Comparison of ENCODE assay signal across 8 mouse cellular contexts in the genomic region with DNA sequence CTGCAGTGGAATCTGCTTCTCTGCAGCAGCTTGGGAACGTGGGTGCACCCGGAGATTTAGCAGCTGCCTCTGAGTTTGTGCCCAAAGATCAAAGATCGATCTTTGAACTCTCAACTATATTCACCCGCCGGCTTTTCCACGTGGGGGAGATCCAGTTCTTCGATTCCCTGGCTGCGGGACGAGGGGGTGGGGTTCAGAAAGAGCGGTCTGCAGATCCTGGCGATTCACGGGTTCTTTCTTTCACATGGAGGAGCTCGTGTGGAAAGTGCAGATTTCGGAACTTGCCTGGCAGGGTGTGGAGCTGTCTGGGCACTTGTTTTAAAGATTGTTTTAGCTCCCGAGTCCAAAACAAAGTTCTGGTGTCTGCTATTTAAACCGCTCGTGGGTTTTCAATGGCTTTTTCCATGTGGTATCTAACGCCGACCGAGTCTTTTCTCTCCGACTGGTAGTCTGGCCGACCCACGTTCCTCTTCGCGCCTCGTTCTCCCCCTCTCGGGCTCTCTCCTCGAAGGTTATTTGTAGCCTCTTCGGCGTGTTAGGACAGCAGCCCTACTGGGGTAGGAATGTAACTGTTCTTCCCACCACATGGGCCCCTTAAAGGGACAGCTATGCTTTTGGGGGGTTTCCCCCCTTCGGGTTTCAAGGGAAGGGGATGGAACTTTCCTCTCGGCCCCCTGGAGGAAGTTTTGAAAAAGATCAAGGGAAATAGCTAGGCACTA. TPM values are rescaled to one million over a fixed set of nuclear protein-coding genes. Genes with fewer than 3 reads are reported as not detected.
DNase-seq lines count a peak whose midpoint lies in the region; ATAC-seq and TF ChIP-seq lines count a peak whose summit lies in the region.

No protein-coding gene starts in this region.

- under 1% methylated on average over 32 of the region's 32 CpGs for WGBS in heart, embryonic 16.5 days
- under 1% methylated on average over 32 of the region's 32 CpGs for WGBS in small intestine, adult 2 months

- H3K27me3 ChIP-seq in testis, adult 2 months (ENCODE audit: control insufficient read depth, insufficient read depth, low read length): no peaks in the 10 kb centered on the region
- H3K27me3 ChIP-seq in heart, embryonic 16.5 days (ENCODE audit: control insufficient read depth, insufficient read depth, low read length): no peaks in the 10 kb centered on the region
- H3K27me3 ChIP-seq in small intestine, adult 2 months (ENCODE audit: control insufficient read depth, insufficient read depth, low read length): no peaks in the 10 kb centered on the region

- H3K9me3 ChIP-seq in heart, embryonic 16.5 days (replicated peaks; ENCODE audit: control insufficient read depth, low read length): peaks cover 4% of the 10 kb centered on the region; the same call in 1 of the 2 replicates

- peak overlapping the region; percentile 88 for H3K9ac ChIP-seq in heart, embryonic 16.5 days (ENCODE audit: low read length)

- no peaks in the 10 kb centered on the region for H3K36me3 ChIP-seq in testis, adult 2 months (ENCODE audit: control insufficient read depth, insufficient read depth, low read length)
- H3K36me3 ChIP-seq in heart, embryonic 16.5 days (ENCODE audit: control insufficient read depth, insufficient read depth): no peaks in the 10 kb centered on the region
- H3K36me3 ChIP-seq in small intestine, adult 2 months (ENCODE audit: control insufficient read depth, insufficient read depth, low read length): no peaks in the 10 kb centered on the region; the same call in 1 of the 2 replicates

- H3K27ac ChIP-seq in testis, adult 2 months (ENCODE audit: control insufficient read depth, insufficient read depth, low read depth, low read length): no peak overlapping the region
- peak overlapping the region; percentile 89 for H3K27ac ChIP-seq in heart, embryonic 16.5 days (ENCODE audit: low read length)
- H3K27ac ChIP-seq in small intestine, adult 2 months (ENCODE audit: insufficient read depth, low read depth, low read length): peak overlapping the region; percentile 74

- no peak for TF ChIP-seq POLR2A in testis, adult 2 months (IDR thresholded peaks at IDR 0.05; ENCODE audit: control insufficient read depth, low read depth, low read length)
- TF ChIP-seq POLR2A in small intestine, adult 2 months (IDR thresholded peaks at IDR 0.05; ENCODE audit: low read depth, low read length): no peak; the same call in 1 of the 2 replicates

- TF ChIP-seq CTCF in testis, adult 2 months (IDR thresholded peaks at IDR 0.05; ENCODE audit: control insufficient read depth, insufficient read depth, insufficient replicate concordance, low read depth, low read length): no peak
- no peak; the same call in 1 of the 2 replicates for TF ChIP-seq CTCF in small intestine, adult 2 months (IDR thresholded peaks at IDR 0.05; ENCODE audit: extremely low read depth, insufficient read length, insufficient replicate concordance, low read depth, low read length)

- 0 out of 2 replicates have a peak, but pooled peaks have one; percentile 31 for ATAC-seq in heart, embryonic 16.5 days (replicated peaks; ENCODE audit: extremely low read depth, insufficient read depth, low FRiP score)
- ATAC-seq in activated CD4-positive, CD25-positive, alpha-beta regulatory T cell, adult 4 months: no peak

- peak overlapping the region; percentile 78 for H3K4me2 ChIP-seq in heart, embryonic 16.5 days (ENCODE audit: low read depth, low read length)

- H3K4me1 ChIP-seq in testis, adult 2 months (ENCODE audit: control insufficient read depth, insufficient read depth, low read length): peaks cover 17% of the 10 kb centered on the region
- H3K4me1 ChIP-seq in heart, embryonic 16.5 days (ENCODE audit: control insufficient read depth, insufficient read depth, low read length): peaks cover 34% of the 10 kb centered on the region
- peaks cover 18% of the 10 kb centered on the region for H3K4me1 ChIP-seq in small intestine, adult 2 months (ENCODE audit: control insufficient read depth, insufficient read depth, insufficient read length, low read length)

- peak overlapping the region; percentile 80 for H3K4me3 ChIP-seq in testis, adult 2 months (ENCODE audit: control insufficient read depth, low read depth, low read length)
- peak overlapping the region; percentile 81 for H3K4me3 ChIP-seq in heart, embryonic 16.5 days (ENCODE audit: low read length)
- peak overlapping the region; percentile 82 for H3K4me3 ChIP-seq in small intestine, adult 2 months (ENCODE audit: low read depth, low read length)

- DNase-seq in testis, postnatal 14 days (ENCODE audit: low spot score): no peak
- peak; percentile 87 for DNase-seq in embryo, embryonic 10.5 days (ENCODE audit: low spot score)
- DNase-seq in kidney, postnatal 25 days: peak; percentile 83 to 92
- peak; percentile 40 for DNase-seq in lung, postnatal 25 days (ENCODE audit: low spot score)

RNA-seq across cellular contexts. Expression of a gene that starts 1.5 kb away (rescaled TPM):
- 0.44 and 0.96 TPM in 2 replicates for polyA plus RNA-seq in testis, adult 2 months (2012; rRNA removed)
- 3.9 and 4.5 TPM in 2 replicates for polyA plus RNA-seq in heart, embryonic 16.5 days (2015; fragmentation: Nextera tagmentation; extraction: Ambion mirVana)
- polyA plus RNA-seq in small intestine, adult 2 months (2012; rRNA removed): 6.4 and 12.0 TPM in 2 replicates
- under 1 TPM in 1 of 2 experiments, not detected in 1; 0.11 TPM for polyA plus RNA-seq in activated CD4-positive, CD25-positive, alpha-beta regulatory T cell, adult 4 months (2017; shearing (Covaris generic))

RNA-seq across cellular contexts. Expression of a gene that starts 14.3 kb away (rescaled TPM):
- polyA plus RNA-seq in testis, adult 2 months (2012; rRNA removed): 81.5 and 91.7 TPM in 2 replicates
- 42.9 and 46.0 TPM in 2 replicates for polyA plus RNA-seq in heart, embryonic 16.5 days (2015; fragmentation: Nextera tagmentation; extraction: Ambion mirVana)
- 2.5 and 3.9 TPM in 2 replicates for polyA plus RNA-seq in small intestine, adult 2 months (2012; rRNA removed)
- 10 to 100 TPM; 23.8 to 28.2 TPM for polyA plus RNA-seq in activated CD4-positive, CD25-positive, alpha-beta regulatory T cell, adult 4 months (2017; shearing (Covaris generic))
